8 mouse cellular contexts compared by ENCODE assay signal in genomic region chr3:95231298-95232221, GRCm38 (mm10). TPM values are rescaled to one million over a fixed set of nuclear protein-coding genes. Genes with fewer than 3 reads are reported as not detected.
DNase-seq lines count a peak whose midpoint lies in the region; ATAC-seq lines count a peak whose summit lies in the region.

TSS of gene Mllt11 (minus strand) at chr3:95232171.

- H3K4me2 ChIP-seq in heart, embryonic 12.5 days, result peak within 1 kb of the TSS; percentile 86
- peak within 1 kb of the TSS; percentile 70 for H3K4me2 ChIP-seq in hindbrain, embryonic 14.5 days (replicated peaks)

- peaks cover 57% of the 10 kb centered on the region for H3K36me3 ChIP-seq in heart, embryonic 12.5 days
- peaks cover 59% of the 10 kb centered on the region for H3K36me3 ChIP-seq in embryonic facial prominence, embryonic 10.5 days (replicated peaks)
- H3K36me3 ChIP-seq in hindbrain, embryonic 14.5 days (replicated peaks; ENCODE audit: control insufficient read depth, insufficient read depth), result peaks cover 52% of the 10 kb centered on the region

- no peaks in the 10 kb centered on the region for H3K9me3 ChIP-seq in heart, embryonic 12.5 days (replicated peaks)
- no peaks in the 10 kb centered on the region for H3K9me3 ChIP-seq in embryonic facial prominence, embryonic 10.5 days
- no peaks in the 10 kb centered on the region for H3K9me3 ChIP-seq in hindbrain, embryonic 14.5 days (ENCODE audit: control insufficient read depth, low read length)

- intact Hi-C loops in heart, postnatal 25 days (cut with DNase I), result no loop called here
- intact Hi-C loops in left cerebral cortex, postnatal 25 days (cut with DNase I), result no loop called here

- ATAC-seq in heart, embryonic 12.5 days (ENCODE audit: insufficient number of reproducible peaks, low FRiP score), result no peak
- ATAC-seq in hindbrain, embryonic 14.5 days (ENCODE audit: low FRiP score), result no peak
- peak; percentile 11; the same call in 1 of the 2 replicates for ATAC-seq in megakaryocyte progenitor cell, adult 5-6 weeks (replicated peaks; ENCODE audit: poor library complexity)

- peaks cover 46% of the 10 kb centered on the region for H3K4me1 ChIP-seq in heart, embryonic 12.5 days (replicated peaks)
- H3K4me1 ChIP-seq in embryonic facial prominence, embryonic 10.5 days, result peaks cover 57% of the 10 kb centered on the region
- peaks cover 27% of the 10 kb centered on the region for H3K4me1 ChIP-seq in hindbrain, embryonic 14.5 days (replicated peaks; ENCODE audit: control insufficient read depth, insufficient read depth, low read length)

- DNase-seq in heart, postnatal 25 days (ENCODE audit: low spot score), result no peak
- DNase-seq in embryonic facial prominence, embryonic 10.5 days (ENCODE audit: low spot score), result no peak
- DNase-seq in hindbrain, embryonic 14.5 days (ENCODE audit: low spot score), result no peak
- DNase-seq in left cerebral cortex, postnatal 25 days (ENCODE audit: low spot score in 2 of 2), result no peak
- peak; percentile 47 to 69 for DNase-seq in thymus, adult 18-20 months
- DNase-seq in cerebellum, postnatal 25 days, result no peak

- H3K27ac ChIP-seq in heart, embryonic 12.5 days (ENCODE audit: poor library complexity, severe bottlenecking), result peak within 1 kb of the TSS; percentile 88
- peak within 1 kb of the TSS; percentile 96 for H3K27ac ChIP-seq in embryonic facial prominence, embryonic 10.5 days (replicated peaks)
- H3K27ac ChIP-seq in hindbrain, embryonic 14.5 days, result peak within 1 kb of the TSS; percentile 98

- H3K4me3 ChIP-seq in heart, embryonic 12.5 days, result peak within 1 kb of the TSS; percentile 26
- peak within 1 kb of the TSS; percentile 97 for H3K4me3 ChIP-seq in embryonic facial prominence, embryonic 10.5 days
- peak within 1 kb of the TSS; percentile 67 for H3K4me3 ChIP-seq in hindbrain, embryonic 14.5 days (replicated peaks; ENCODE audit: low read length)

- 74% methylated on average over 13 of the region's 13 CpGs for WGBS in heart, embryonic 12.5 days
- WGBS in embryonic facial prominence, embryonic 10.5 days, result 83% methylated on average over 13 of the region's 13 CpGs
- 72% methylated on average over 13 of the region's 13 CpGs for WGBS in hindbrain, embryonic 14.5 days

- no peaks in the 10 kb centered on the region for H3K27me3 ChIP-seq in heart, embryonic 12.5 days (replicated peaks)
- H3K27me3 ChIP-seq in embryonic facial prominence, embryonic 10.5 days (replicated peaks; ENCODE audit: low read depth, poor library complexity, severe bottlenecking), result no peaks in the 10 kb centered on the region
- no peaks in the 10 kb centered on the region for H3K27me3 ChIP-seq in hindbrain, embryonic 14.5 days (ENCODE audit: control insufficient read depth, insufficient read depth, low read length)

- peak within 1 kb of the TSS; percentile 61 for H3K9ac ChIP-seq in heart, embryonic 12.5 days
- peak within 1 kb of the TSS; percentile 86 for H3K9ac ChIP-seq in hindbrain, embryonic 14.5 days

RNA-seq across cellular contexts. Expression of gene Mllt11, which starts in this region (rescaled TPM):
- 12.8 and 13.6 TPM in 2 replicates for polyA plus RNA-seq in heart, embryonic 12.5 days (2016; fragmentation: Nextera tagmentation; extraction: Ambion mirVana)
- total RNA-seq in heart, postnatal 25 days (2021), result 1 to 10 TPM; 6.6 to 7.5 TPM
- polyA plus RNA-seq in embryonic facial prominence, embryonic 10.5 days (2016; fragmentation: Nextera tagmentation; extraction: Ambion mirVana), result 29.9 and 35.2 TPM in 2 replicates
- 560 and 570 TPM in 2 replicates for polyA plus RNA-seq in hindbrain, embryonic 14.5 days (2014; fragmentation: Nextera tagmentation; extraction: Ambion mirVana)
- total RNA-seq in left cerebral cortex, postnatal 25 days (2021), result 100 to 1,000 TPM; 329 to 339 TPM
- 4.6 and 5.8 TPM in 2 replicates for total RNA-seq in megakaryocyte progenitor cell, adult 5-6 weeks (2015)
- total RNA-seq in megakaryocyte progenitor cell, adult 5-6 weeks (2017), result 4.9 and 5.5 TPM in 2 replicates

Comparison
In these comparisons a context has a peak if more than half of its experiments do, and no peak if none do; other contexts are left out.
1. RNA of gene Mllt11 (total RNA-seq): 329 to 339 TPM in left cerebral cortex, postnatal 25 days; 6.6 to 7.5 TPM in heart, postnatal 25 days and 4.6 to 5.8 TPM in megakaryocyte progenitor cell, adult 5-6 weeks; every median in the first group is over 10 times any median in the second.
2. RNA of gene Mllt11 (polyA plus RNA-seq): 560 to 570 TPM in hindbrain, embryonic 14.5 days; 29.9 to 35.2 TPM in embryonic facial prominence, embryonic 10.5 days and 12.8 to 13.6 TPM in heart, embryonic 12.5 days; every median in the first group is over 10 times any median in the second.
3. H3K4me3 ChIP-seq: peak in every context shown above with its lines; median percentile 97 in embryonic facial prominence, embryonic 10.5 days; 67 in hindbrain, embryonic 14.5 days; 26 in heart, embryonic 12.5 days.
4. DNase-seq: peak in thymus, adult 18-20 months (2 of 2); none in heart, postnatal 25 days (single experiment), embryonic facial prominence, embryonic 10.5 days (single experiment), hindbrain, embryonic 14.5 days (single experiment), left cerebral cortex, postnatal 25 days (0 of 2) and cerebellum, postnatal 25 days (0 of 2).
5. Peak in every context shown above with its lines, with median percentiles within 50 percentile points of each other: H3K27ac ChIP-seq.